Mouse (Mus musculus) mesoderm, embryonic 11.5 days (tissue): ENCODE measurements at regions not wholly inside any gene's neighbourhood (a gene's known extent, or its start where the extent isn't known, plus 50 kb on each side); places are given as distances from the start of the nearest gene placed in this dataset.
A peak's percentile ranks its signal among the peaks of the same experiment; 100 is the strongest.

Experiments used
- DNase-seq: peaks from one replicate; pipeline ENCODE4 v3.0.0-alpha.2; 2012; ENCODE audit warnings: low read depth, low spot score

DNA sequence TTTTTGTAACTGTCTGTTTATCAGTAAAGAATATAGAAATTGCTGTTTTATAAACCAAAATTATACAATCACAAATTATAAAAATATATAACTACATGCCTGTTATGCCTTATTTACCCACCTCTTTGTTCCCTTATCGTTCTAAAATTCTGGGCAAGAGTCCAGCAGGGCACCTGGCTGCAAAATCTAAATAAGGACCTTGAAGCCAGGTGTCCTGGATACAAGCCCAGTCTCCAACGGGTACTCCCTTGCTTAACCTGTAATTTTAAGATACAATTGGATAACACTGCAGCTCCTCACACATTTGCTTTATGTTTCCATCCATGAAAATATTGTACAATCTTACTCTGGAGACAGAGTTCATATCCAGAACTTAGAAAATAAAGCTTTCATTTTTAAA lies 635.8 kb downstream of the Ube2dnl2 start:
- DNase-seq, result no peak

- DNase-seq, result peak; percentile 9
Observed at GRCm38 (mm10) chrX:115586111-115586865, 678.9 kb downstream of the Ube2dnl2 start.
